Mouse (Mus musculus) thymus, adult 18-20 months (tissue): ENCODE results near the gene Gp9.
A peak's percentile ranks its signal among the peaks of the same experiment; 100 is the strongest.

ENCODE experiments used
- DNase-seq, 2 experiments: peaks; one replicate each; pipeline ENCODE4 v3.0.0; 2022; ENCODE audit warnings: mixed read lengths in 2 of 2

The Gp9 gene

GRCm38 (mm10) chr6:87810713-87811669 is 33.1 kb downstream of the Gp9 start:
- peak; percentile 37 to 55 for DNase-seq

- peak; percentile 88 to 89 for DNase-seq
Measured at GRCm38 (mm10) chr6:87811675-87812338, 33.9 kb downstream of the Gp9 start, which contains the start of gene Rab43. Gene Rab43, minus strand, starts transcription at chr6:87812164.

GRCm38 (mm10) chr6:87812656-87813055 is 34.8 kb downstream of the Gp9 start:
- DNase-seq, result no peak

- no peak for DNase-seq
Measured at GRCm38 (mm10) chr6:87814486-87814885, 36.6 kb downstream of the Gp9 start.

- no peak for DNase-seq
Measured at GRCm38 (mm10) chr6:87820366-87820765, 42.5 kb downstream of the Gp9 start.
